Comparison of ENCODE assay signal across 19 mouse cellular contexts in the genomic region with DNA sequence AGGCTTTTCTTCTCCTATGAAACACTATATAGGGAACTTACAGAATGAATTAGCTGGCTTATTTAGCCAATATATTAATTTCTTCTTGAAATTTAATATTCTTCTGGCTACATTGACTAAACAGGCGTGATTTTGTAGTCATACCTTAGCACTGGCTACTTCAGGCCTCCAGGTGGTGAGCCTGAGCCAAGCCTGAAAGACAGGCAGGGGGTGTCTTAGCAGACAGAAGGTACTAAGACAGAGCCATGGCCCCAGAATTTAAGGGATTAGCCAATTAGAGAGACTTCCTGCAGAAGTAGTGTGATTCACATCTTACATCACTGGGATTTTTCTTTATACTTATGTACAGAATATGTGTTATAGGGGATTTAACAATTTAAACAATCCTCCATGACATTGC. TPM values are rescaled to one million over a fixed set of nuclear protein-coding genes. Genes with fewer than 3 reads are reported as not detected.
DNase-seq lines count a peak whose midpoint lies in the region; ATAC-seq and TF ChIP-seq lines count a peak whose summit lies in the region.
"Had no signal": no experiment of that assay in that cellular context is flagged by ENCODE, and none has a peak within 500 bp of the region (broad histone marks: within the 10 kb centered on the region; RNA-seq: fewer than 3 reads in every experiment).

No protein-coding gene starts in this region.

- no peak overlapping the region for H3K27ac ChIP-seq in hindbrain, embryonic 14.5 days
- H3K27ac ChIP-seq in hindbrain, embryonic 16.5 days (ENCODE audit: low read depth, low read length): no peak overlapping the region
- H3K27ac ChIP-seq in midbrain, embryonic 15.5 days: no peak overlapping the region
- H3K27ac ChIP-seq in midbrain, embryonic 10.5 days (replicated peaks): no peak overlapping the region
- no peak overlapping the region for H3K27ac ChIP-seq in cortical plate, adult 2 months (ENCODE audit: insufficient read depth, low read length)
- no peak overlapping the region for H3K27ac ChIP-seq in stomach, postnatal 0 days (replicated peaks)
- H3K27ac ChIP-seq: kidney, postnatal 0 days; limb, embryonic 12.5 days; liver, embryonic 12.5 days had no signal

- H3K9ac ChIP-seq in hindbrain, embryonic 14.5 days: no peak overlapping the region
- H3K9ac ChIP-seq in hindbrain, embryonic 16.5 days (ENCODE audit: low read depth, low read length): no peak overlapping the region
- H3K9ac ChIP-seq in midbrain, embryonic 15.5 days: no peak overlapping the region
- H3K9ac ChIP-seq in stomach, postnatal 0 days (ENCODE audit: low read length): no peak overlapping the region
- H3K9ac ChIP-seq: limb, embryonic 12.5 days; liver, embryonic 12.5 days had no signal

- H3K4me2 ChIP-seq in hindbrain, embryonic 14.5 days (replicated peaks): peak overlapping the region; percentile 85
- H3K4me2 ChIP-seq in hindbrain, embryonic 16.5 days (ENCODE audit: low read length): no peak overlapping the region; the same call in 1 of the 2 replicates
- H3K4me2 ChIP-seq in midbrain, embryonic 15.5 days: peak overlapping the region; percentile 86
- H3K4me2 ChIP-seq in stomach, postnatal 0 days (replicated peaks; ENCODE audit: low read depth): no peak overlapping the region

- H3K27me3 ChIP-seq in hindbrain, embryonic 14.5 days (ENCODE audit: control insufficient read depth, insufficient read depth, low read length): no peaks in the 10 kb centered on the region
- no peaks in the 10 kb centered on the region for H3K27me3 ChIP-seq in hindbrain, embryonic 16.5 days (replicated peaks; ENCODE audit: control insufficient read depth, insufficient read depth, low read length)
- H3K27me3 ChIP-seq in midbrain, embryonic 15.5 days (replicated peaks): no peaks in the 10 kb centered on the region
- peaks cover 33% of the 10 kb centered on the region for H3K27me3 ChIP-seq in midbrain, embryonic 10.5 days (ENCODE audit: low read depth, poor library complexity, severe bottlenecking)
- peaks cover 12% of the 10 kb centered on the region for H3K27me3 ChIP-seq in stomach, postnatal 0 days (ENCODE audit: control insufficient read depth, insufficient read depth, low read length)

- peak overlapping the region; percentile 68; the same call in 1 of the 2 replicates for H3K4me3 ChIP-seq in hindbrain, embryonic 14.5 days (replicated peaks; ENCODE audit: low read length)
- H3K4me3 ChIP-seq in hindbrain, embryonic 16.5 days (ENCODE audit: low read length): no peak overlapping the region
- no peak overlapping the region; the same call in 1 of the 2 replicates for H3K4me3 ChIP-seq in midbrain, embryonic 15.5 days
- H3K4me3 ChIP-seq in midbrain, embryonic 10.5 days: no peak overlapping the region
- H3K4me3 ChIP-seq in cortical plate, adult 2 months (ENCODE audit: insufficient read depth, low read length): no peak overlapping the region; the same call in 1 of the 2 replicates
- no peak overlapping the region for H3K4me3 ChIP-seq in stomach, postnatal 0 days (ENCODE audit: low read depth, low read length)
- H3K4me3 ChIP-seq: liver, embryonic 12.5 days; myocyte had no signal

- TF ChIP-seq EP300 in stomach, postnatal 0 days (optimal IDR thresholded peaks at IDR 0.05): no peak

- peak; percentile 23; the same call in 1 of the 2 replicates for TF ChIP-seq CTCF in cortical plate, adult 2 months (IDR thresholded peaks at IDR 0.05; ENCODE audit: extremely low read depth, insufficient read depth, low read length)
- peak; percentile 17; the same call in 1 of the 2 replicates for TF ChIP-seq CTCF in stomach, postnatal 0 days (IDR thresholded peaks at IDR 0.05; ENCODE audit: low read depth)

- no peak for TF ChIP-seq POLR2A in cortical plate, adult 2 months (IDR thresholded peaks at IDR 0.05; ENCODE audit: extremely low read depth, insufficient read depth, low read length)

- no peaks in the 10 kb centered on the region for H3K9me3 ChIP-seq in hindbrain, embryonic 14.5 days (ENCODE audit: control insufficient read depth, low read length)
- no peaks in the 10 kb centered on the region for H3K9me3 ChIP-seq in hindbrain, embryonic 16.5 days (ENCODE audit: control insufficient read depth, low read length)
- no peaks in the 10 kb centered on the region for H3K9me3 ChIP-seq in midbrain, embryonic 15.5 days
- H3K9me3 ChIP-seq in midbrain, embryonic 10.5 days (replicated peaks): no peaks in the 10 kb centered on the region
- no peaks in the 10 kb centered on the region for H3K9me3 ChIP-seq in stomach, postnatal 0 days (ENCODE audit: control insufficient read depth, low read length)
- H3K9me3 ChIP-seq: limb, embryonic 12.5 days; liver, embryonic 12.5 days had no signal

- 47% methylated on average over 1 of the region's 1 CpGs for WGBS in hindbrain, embryonic 14.5 days
- WGBS in hindbrain, embryonic 16.5 days: 31% methylated on average over 1 of the region's 1 CpGs
- WGBS in midbrain, embryonic 15.5 days: 36% methylated on average over 1 of the region's 1 CpGs
- 45% methylated on average over 1 of the region's 1 CpGs for WGBS in midbrain, embryonic 10.5 days
- WGBS in stomach, postnatal 0 days: 49% methylated on average over 1 of the region's 1 CpGs

- no peak for ATAC-seq in hindbrain, embryonic 14.5 days (ENCODE audit: low FRiP score)
- no peak for ATAC-seq in hindbrain, embryonic 16.5 days
- no peak for ATAC-seq in midbrain, embryonic 15.5 days (replicated peaks)
- ATAC-seq in stomach, postnatal 0 days (ENCODE audit: low FRiP score, low TSS enrichment): no peak
- ATAC-seq: activated CD4-positive, CD25-positive, alpha-beta regulatory T cell, adult 4 months; liver, embryonic 12.5 days had no signal

- DNase-seq in hindbrain, embryonic 14.5 days (ENCODE audit: low spot score): peak; percentile 47
- DNase-seq in midbrain, embryonic 10.5 days (ENCODE audit: low spot score): no peak
- DNase-seq in stomach, postnatal 0 days (ENCODE audit: low spot score): no peak
- DNase-seq in thymus, postnatal 14 days: no peak
- DNase-seq: adrenal gland, postnatal 14 days; cerebellum, adult 11-12 months; kidney, adult 11 months; lung, adult 2 months; lung, postnatal 36 days; thymus, postnatal 25 days had no signal

- H3K4me1 ChIP-seq in hindbrain, embryonic 14.5 days (replicated peaks; ENCODE audit: control insufficient read depth, insufficient read depth, low read length): 0 out of 2 replicates have a peak, but pooled peaks cover under 1% of the 10 kb centered on the region
- H3K4me1 ChIP-seq in hindbrain, embryonic 16.5 days (ENCODE audit: control insufficient read depth, insufficient read depth, low read depth, low read length): peaks cover 3% of the 10 kb centered on the region; the same call in 1 of the 2 replicates
- H3K4me1 ChIP-seq in midbrain, embryonic 15.5 days: peaks cover 16% of the 10 kb centered on the region
- peaks cover 30% of the 10 kb centered on the region for H3K4me1 ChIP-seq in midbrain, embryonic 10.5 days
- no peaks in the 10 kb centered on the region for H3K4me1 ChIP-seq in cortical plate, adult 2 months (ENCODE audit: control insufficient read depth, insufficient read depth, low read length)
- H3K4me1 ChIP-seq in stomach, postnatal 0 days (replicated peaks; ENCODE audit: control insufficient read depth, insufficient read depth): no peaks in the 10 kb centered on the region
- H3K4me1 ChIP-seq: liver, embryonic 12.5 days had no signal

- H3K36me3 ChIP-seq in hindbrain, embryonic 14.5 days (replicated peaks; ENCODE audit: control insufficient read depth, insufficient read depth): no peaks in the 10 kb centered on the region
- no peaks in the 10 kb centered on the region for H3K36me3 ChIP-seq in hindbrain, embryonic 16.5 days (ENCODE audit: control insufficient read depth, insufficient read depth, low read length)
- no peaks in the 10 kb centered on the region for H3K36me3 ChIP-seq in midbrain, embryonic 15.5 days (replicated peaks)
- H3K36me3 ChIP-seq in midbrain, embryonic 10.5 days: no peaks in the 10 kb centered on the region
- no peaks in the 10 kb centered on the region for H3K36me3 ChIP-seq in stomach, postnatal 0 days (ENCODE audit: control insufficient read depth, insufficient read depth, low read length)
- H3K36me3 ChIP-seq: G1E; limb, embryonic 12.5 days; liver, embryonic 12.5 days had no signal

RNA-seq across cellular contexts. Expression of a gene that starts 1.2 kb away (rescaled TPM):
- 31.5 and 34.9 TPM in 2 replicates for polyA plus RNA-seq in hindbrain, embryonic 14.5 days (2014; fragmentation: Nextera tagmentation; extraction: Ambion mirVana)
- 35.9 and 41.4 TPM in 2 replicates for polyA plus RNA-seq in hindbrain, embryonic 16.5 days (2015; fragmentation: Nextera tagmentation; extraction: Ambion mirVana)
- polyA plus RNA-seq in midbrain, embryonic 15.5 days (2015; fragmentation: Nextera tagmentation; extraction: Ambion mirVana): 39.2 and 41.2 TPM in 2 replicates
- polyA plus RNA-seq in midbrain, embryonic 10.5 days (2016; fragmentation: Nextera tagmentation; extraction: Ambion mirVana): 4.3 and 4.8 TPM in 2 replicates
- 17.3 and 22.1 TPM in 2 replicates for polyA plus RNA-seq in cortical plate, adult 2 months (2012; rRNA removed)
- 0.31 and 0.45 TPM in 2 replicates for polyA plus RNA-seq in stomach, postnatal 0 days (2015; fragmentation: Nextera tagmentation; extraction: Ambion mirVana)
- polyA plus RNA-seq: G1E; lung, adult 2 months; myocyte had no signal

Comparison
In these comparisons a context has a peak if more than half of its experiments do, and no peak if none do; other contexts are left out.
1. H3K4me2 ChIP-seq: peak in hindbrain, embryonic 14.5 days (single experiment) and midbrain, embryonic 15.5 days (single experiment); none in hindbrain, embryonic 16.5 days (single experiment) and stomach, postnatal 0 days (single experiment).